Mouse (Mus musculus): ENCODE measurements around the gene Grb10. TPM values are rescaled to one million over a fixed set of nuclear protein-coding genes. Genes with fewer than 3 reads are reported as not detected.

Gene Grb10
- polyA plus RNA-seq, 1 experiment from 2014 or later: 165 TPM

DNA sequence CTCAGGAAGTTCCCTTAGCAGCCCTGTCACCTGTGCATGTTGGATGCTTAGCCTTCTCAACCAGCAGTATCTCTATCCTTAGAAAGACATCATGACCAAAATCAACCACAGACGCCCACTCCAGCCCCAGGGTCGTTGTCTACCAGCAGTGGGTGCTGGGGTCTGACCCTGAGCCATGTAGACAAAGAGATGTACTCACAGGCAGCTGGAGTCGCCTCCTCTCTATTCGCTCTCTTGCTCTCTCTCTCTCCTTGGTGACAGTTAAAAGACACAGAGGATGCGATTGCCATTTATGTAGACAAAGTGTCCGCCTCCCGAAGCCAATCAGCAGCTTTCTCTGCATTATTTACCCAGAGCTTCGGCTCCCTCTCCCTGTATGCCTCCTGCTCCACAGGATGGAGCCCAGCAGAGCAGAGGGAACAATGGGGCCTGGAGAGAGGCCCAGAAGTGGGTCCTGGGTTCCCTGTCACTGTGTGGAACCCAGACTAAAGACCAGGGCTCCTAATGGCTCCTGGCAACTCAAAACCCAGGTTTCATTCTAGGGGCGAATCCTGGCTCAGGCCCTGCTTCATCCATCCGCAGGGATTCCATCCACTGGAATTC is 148.2 kb downstream of the Grb10 start:
- H3K27ac ChIP-seq: no peak overlapping the region; the same call in 1 of the 2 replicates
- peaks cover 6% of the 10 kb centered on the region; the same call in 1 of the 2 replicates for H3K4me1 ChIP-seq
- no peaks in the 10 kb centered on the region for H3K9me3 ChIP-seq (replicated peaks)
- no peak overlapping the region for H3K4me2 ChIP-seq
- no peaks in the 10 kb centered on the region for H3K27me3 ChIP-seq
- H3K4me3 ChIP-seq: no peak overlapping the region
- ATAC-seq: peak; percentile 51; the same call in 1 of the 2 replicates
- H3K9ac ChIP-seq: no peak overlapping the region
- WGBS: 51% methylated on average over 10 of the region's 10 CpGs
- H3K36me3 ChIP-seq (ENCODE audit: poor library complexity, severe bottlenecking): no peaks in the 10 kb centered on the region

GRCm38 (mm10) chr11:11888727-11889126 is 149.8 kb downstream of the Grb10 start:
- no peak for ATAC-seq
- Histone ChIP-seq H3K9ac (no peak overlapping the region), H3K4me2 (no peak overlapping the region), H3K9me3 (replicated peaks) (no peaks in the 10 kb centered on the region), H3K27ac (no peak overlapping the region), H3K4me1 (peaks cover 6% of the 10 kb centered on the region; the same call in 1 of the 2 replicates), H3K36me3 (ENCODE audit: poor library complexity, severe bottlenecking) (no peaks in the 10 kb centered on the region), H3K27me3 (no peaks in the 10 kb centered on the region), H3K4me3 (no peak overlapping the region)
- 86% methylated on average over 3 of the region's 3 CpGs for WGBS

DNA sequence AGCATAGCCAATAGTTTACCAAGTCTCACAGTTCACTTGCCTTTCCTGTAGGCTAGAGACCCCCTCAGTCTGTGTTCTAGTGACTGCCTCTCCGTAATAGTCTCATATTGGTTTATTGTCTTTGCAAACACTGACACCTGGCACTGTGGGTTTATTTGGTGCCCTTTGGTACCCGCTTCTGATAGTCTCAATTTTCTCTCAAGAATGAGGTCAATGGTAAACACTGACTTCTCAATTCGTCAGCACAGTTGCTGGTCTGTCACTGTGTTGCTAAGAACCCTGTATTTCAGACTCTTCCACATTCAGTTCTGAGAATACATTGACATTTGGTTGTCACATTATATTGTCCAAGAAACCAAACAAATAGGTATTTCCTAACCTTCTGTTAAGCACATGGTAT is 150.4 kb downstream of the Grb10 start:
- Histone ChIP-seq H3K27me3 (no peaks in the 10 kb centered on the region), H3K4me1 (peaks cover 6% of the 10 kb centered on the region; the same call in 1 of the 2 replicates), H3K27ac (no peak overlapping the region), H3K36me3 (ENCODE audit: poor library complexity, severe bottlenecking) (no peaks in the 10 kb centered on the region), H3K9me3 (replicated peaks) (no peaks in the 10 kb centered on the region), H3K9ac (no peak overlapping the region), H3K4me2 (no peak overlapping the region), H3K4me3 (no peak overlapping the region)
- WGBS: 84% methylated on average over 3 of the region's 3 CpGs
- no peak for ATAC-seq

DNA sequence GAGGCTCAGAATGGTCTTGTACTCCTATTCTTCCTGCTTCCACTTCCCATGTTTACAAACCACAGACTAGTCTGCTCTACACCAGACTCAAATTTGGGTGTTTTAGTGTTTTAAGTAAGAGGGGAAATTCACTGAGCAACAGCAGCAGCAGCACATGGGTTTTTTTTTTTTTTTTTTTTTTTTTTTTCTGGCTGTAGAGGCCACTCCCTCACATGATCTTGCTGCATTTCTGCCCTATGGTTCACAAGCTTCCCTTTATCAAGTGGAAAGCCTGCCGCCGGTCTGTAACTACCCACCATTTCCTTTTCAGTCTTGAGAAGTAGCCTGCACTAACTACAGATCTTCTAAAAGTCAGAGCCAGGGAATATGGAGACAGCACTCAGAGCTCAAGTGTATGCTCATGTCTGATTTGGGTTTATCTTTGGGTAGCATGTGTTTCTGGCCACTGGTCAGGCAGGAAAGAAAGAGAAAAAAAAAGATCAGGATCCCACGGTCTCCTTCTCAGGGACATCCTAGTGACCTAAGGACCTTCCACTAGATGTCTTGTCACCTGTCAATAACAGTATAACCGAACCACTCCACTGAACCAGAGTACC is 152.0 kb downstream of the Grb10 start:
- no peaks in the 10 kb centered on the region for H3K27me3 ChIP-seq
- no peak overlapping the region for H3K27ac ChIP-seq
- H3K4me1 ChIP-seq: peaks cover 6% of the 10 kb centered on the region; the same call in 1 of the 2 replicates
- no peak overlapping the region for H3K4me2 ChIP-seq
- 57% methylated on average over 4 of the region's 4 CpGs for WGBS
- H3K9me3 ChIP-seq (replicated peaks): no peaks in the 10 kb centered on the region
- no peak for ATAC-seq
- H3K9ac ChIP-seq: no peak overlapping the region
- H3K36me3 ChIP-seq (ENCODE audit: poor library complexity, severe bottlenecking): no peaks in the 10 kb centered on the region
- no peak overlapping the region for H3K4me3 ChIP-seq

DNA sequence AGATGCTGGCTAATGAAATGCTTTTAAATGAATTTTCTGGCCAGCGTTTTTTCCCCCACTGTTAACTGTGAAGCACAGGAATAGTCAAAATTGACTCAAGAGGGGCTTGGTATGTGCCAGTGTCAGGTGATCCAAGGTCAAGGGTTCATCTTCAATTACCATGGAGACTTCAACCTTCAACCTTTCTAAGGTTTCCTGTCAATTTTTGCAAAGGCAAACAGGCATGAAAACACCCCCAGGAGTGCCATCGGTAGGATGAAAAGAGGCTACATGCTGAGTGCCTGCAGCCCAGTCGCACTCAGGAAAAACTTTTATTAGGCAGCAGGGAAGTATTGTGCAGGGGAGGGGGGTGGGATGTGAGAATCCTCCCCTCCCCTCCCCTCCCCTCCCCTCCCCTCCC is 152.6 kb downstream of the Grb10 start:
- H3K4me2 ChIP-seq: no peak overlapping the region
- H3K27ac ChIP-seq: no peak overlapping the region
- no peaks in the 10 kb centered on the region for H3K9me3 ChIP-seq (replicated peaks)
- ATAC-seq: no peak
- H3K36me3 ChIP-seq (ENCODE audit: poor library complexity, severe bottlenecking): no peaks in the 10 kb centered on the region
- no peak overlapping the region for H3K9ac ChIP-seq
- H3K27me3 ChIP-seq: no peaks in the 10 kb centered on the region
- 7% methylated on average over 3 of the region's 3 CpGs for WGBS
- no peak overlapping the region for H3K4me3 ChIP-seq
- H3K4me1 ChIP-seq: peaks cover 6% of the 10 kb centered on the region; the same call in 1 of the 2 replicates

DNA sequence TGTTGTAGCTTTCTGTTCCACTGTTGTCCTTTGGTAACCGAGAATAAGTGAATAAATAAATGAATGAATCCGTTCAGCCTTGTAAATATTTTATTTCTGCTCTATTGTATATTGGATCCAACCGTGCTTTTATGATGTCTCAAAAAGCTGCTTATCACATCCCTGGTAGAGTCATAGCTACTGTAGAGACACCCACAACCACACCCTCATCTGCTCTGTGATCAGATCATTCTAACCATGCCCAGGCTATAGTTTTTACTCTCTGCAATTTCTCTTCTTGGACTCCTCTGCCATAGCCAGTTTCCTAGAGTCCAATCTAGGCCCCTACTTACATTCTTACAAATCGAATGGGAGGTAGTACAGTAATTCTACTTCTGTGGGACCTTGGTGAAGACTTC is 153.2 kb downstream of the Grb10 start:
- Histone ChIP-seq H3K4me3 (no peak overlapping the region), H3K27me3 (no peaks in the 10 kb centered on the region), H3K9ac (no peak overlapping the region), H3K4me1 (peaks cover 4% of the 10 kb centered on the region; the same call in 1 of the 2 replicates), H3K9me3 (replicated peaks) (no peaks in the 10 kb centered on the region), H3K36me3 (ENCODE audit: poor library complexity, severe bottlenecking) (no peaks in the 10 kb centered on the region), H3K4me2 (no peak overlapping the region), H3K27ac (no peak overlapping the region)
- no peak for ATAC-seq
- WGBS: 85% methylated on average over 4 of the region's 4 CpGs

- Histone ChIP-seq H3K9me3 (replicated peaks) (no peaks in the 10 kb centered on the region), H3K36me3 (ENCODE audit: poor library complexity, severe bottlenecking) (no peaks in the 10 kb centered on the region), H3K27ac (no peak overlapping the region), H3K4me1 (no peaks in the 10 kb centered on the region), H3K9ac (no peak overlapping the region), H3K4me2 (no peak overlapping the region), H3K4me3 (no peak overlapping the region), H3K27me3 (no peaks in the 10 kb centered on the region)
- no peak for ATAC-seq
- 71% methylated on average over 11 of the region's 11 CpGs for WGBS
Observed at GRCm38 (mm10) chr11:11884533-11885245, 153.8 kb downstream of the Grb10 start.

- ATAC-seq: no peak
- Histone ChIP-seq H3K27ac (no peak overlapping the region), H3K4me1 (peaks cover 6% of the 10 kb centered on the region)
Observed at GRCm38 (mm10) chr11:11881783-11882155, 156.7 kb downstream of the Grb10 start.

GRCm38 (mm10) chr11:11881026-11881782 is 157.3 kb downstream of the Grb10 start:
- ATAC-seq: no peak
- Histone ChIP-seq H3K27me3 (no peaks in the 10 kb centered on the region), H3K36me3 (ENCODE audit: poor library complexity, severe bottlenecking) (no peaks in the 10 kb centered on the region), H3K4me1 (peaks cover 6% of the 10 kb centered on the region), H3K4me3 (no peak overlapping the region), H3K27ac (no peak overlapping the region), H3K4me2 (no peak overlapping the region), H3K9ac (no peak overlapping the region), H3K9me3 (replicated peaks) (no peaks in the 10 kb centered on the region)
- 25% methylated on average over 13 of the region's 13 CpGs for WGBS

More at GRCm38 (mm10) chr11:11881783-11882155, 156.7 kb downstream of the Grb10 start:
- Histone ChIP-seq H3K4me3 (no peak overlapping the region), H3K27me3 (no peaks in the 10 kb centered on the region), H3K4me2 (no peak overlapping the region), H3K9ac (no peak overlapping the region), H3K9me3 (replicated peaks) (no peaks in the 10 kb centered on the region), H3K36me3 (ENCODE audit: poor library complexity, severe bottlenecking) (no peaks in the 10 kb centered on the region)
- 33% methylated on average over 1 of the region's 1 CpGs for WGBS

Other genes with a start within 250 kb of the Grb10 start
- 51.5 and 55.5 TPM in 2 replicates for gene Fignl1, start 229.7 kb downstream of the Grb10 start, polyA plus RNA-seq (2015; fragmentation: Nextera tagmentation; extraction: Ambion mirVana)
- 6.2 and 7.4 TPM in 2 replicates for gene Ddc, start 140.5 kb downstream of the Grb10 start, polyA plus RNA-seq (2015; fragmentation: Nextera tagmentation; extraction: Ambion mirVana)